Mouse (Mus musculus) lung, postnatal 0 days (tissue): ENCODE results near the gene Usp15. TPM values are rescaled to one million over a fixed set of nuclear protein-coding genes. Genes with fewer than 3 reads are reported as not detected.

Source experiments
- ATAC-seq: fragments of 200-750 bp; cut with Nextera tagmentation; 2 replicates; pipeline ENCODE4 v1.8.0; 2017; ENCODE audit warnings: moderate library complexity
- DNase-seq: peaks from one replicate; pipeline ENCODE4 v3.0.0-alpha.2; 2016; ENCODE audit warnings: low spot score
- H3K27ac ChIP-seq: fragments of 300-500 bp; sonication (generic); 2 replicates; pipeline ENCODE4 v1.5.1; 2014; ENCODE audit warnings: antibody characterized with exemption, mild to moderate bottlenecking, low read length, mixed read lengths
- H3K27me3 ChIP-seq: fragments of 300-500 bp; sonication (generic); replicated peaks from 2 replicates; pipeline ENCODE4 v1.6.1; 2014; ENCODE audit warnings: low read length, mixed read lengths; ENCODE audit not compliant: insufficient read depth
- H3K36me3 ChIP-seq: fragments of 300-500 bp; sonication (generic); 2 replicates; pipeline ENCODE4 v1.6.1; 2014; ENCODE audit warnings: low read length, mixed read lengths; ENCODE audit not compliant: insufficient read depth
- H3K4me1 ChIP-seq: fragments of 300-500 bp; sonication (generic); 2 replicates; pipeline ENCODE4 v1.6.1; 2014; ENCODE audit warnings: antibody characterized with exemption, low read depth, low read length, mixed read lengths; ENCODE audit not compliant: insufficient read depth
- H3K4me2 ChIP-seq: fragments of 300-500 bp; sonication (generic); replicated peaks from 2 replicates; pipeline ENCODE4 v1.6.1; 2014; ENCODE audit warnings: low read depth, mild to moderate bottlenecking, low read length, moderate library complexity, mixed read lengths
- H3K4me3 ChIP-seq: fragments of 300-500 bp; sonication (generic); 2 replicates; pipeline ENCODE4 v1.5.1; 2014; ENCODE audit warnings: low read depth, low read length
- H3K9ac ChIP-seq: fragments of 300-500 bp; sonication (generic); replicated peaks from 2 replicates; pipeline ENCODE4 v1.6.1; 2014; ENCODE audit warnings: low read depth, mild to moderate bottlenecking
- H3K9me3 ChIP-seq: fragments of 300-500 bp; sonication (generic); 2 replicates; pipeline ENCODE4 v1.6.1; 2016; ENCODE audit warnings: low read length, mixed read lengths
- CTCF ChIP-seq: IDR thresholded peaks from 2 replicates; pipeline ENCODE4 v1.5.1; 2016; ENCODE audit warnings: antibody characterized with exemption, mild to moderate bottlenecking
- EP300 ChIP-seq: IDR thresholded peaks from 2 replicates; pipeline ENCODE4 v1.6.1; 2016; ENCODE audit warnings: antibody characterized with exemption, mild to moderate bottlenecking, control low read depth
- WGBS: fragments of 180-500 bp; shearing (Covaris S2); extraction: QIAGEN DNeasy Blood & Tissue Kit; methylation state at CpG from one replicate; pipeline ENCODE4 v1.1.7; 2014; 5-methylcytosine and 5-hydroxymethylcytosine counted together
- polyA plus RNA-seq: library from polyadenylated mRNA; unstranded; fragments of >200 nt; fragmentation: Nextera tagmentation; extraction: Ambion mirVana; gene quantifications from 2 replicates; pipeline ENCODE4 v1.2.1, GENCODE M21; 2015

The Usp15 gene
- polyA plus RNA-seq, 1 experiment from 2014 or later = 48.2 TPM

DNA sequence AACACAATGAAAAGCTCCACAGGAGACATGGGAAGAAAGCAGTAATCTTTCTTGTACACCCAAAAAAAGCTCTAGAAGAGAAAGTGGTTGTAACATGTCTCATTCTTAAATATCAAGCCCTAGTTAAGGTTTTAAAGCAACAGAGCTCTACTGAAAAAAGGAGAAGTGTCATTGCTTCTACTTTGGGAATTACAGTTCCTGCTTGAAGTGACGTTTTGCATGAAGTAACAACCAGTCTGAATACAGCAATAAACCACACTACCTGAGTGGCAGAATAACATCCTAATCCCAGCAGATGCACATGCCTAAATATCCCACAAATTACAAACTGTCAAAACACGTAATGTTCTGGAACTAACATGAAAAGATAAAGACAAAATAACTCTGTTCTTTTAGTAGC is 50.4 kb downstream of the Usp15 start:
- Histone ChIP-seq H3K9ac (no peak overlapping the region), H3K9me3 (no peaks in the 10 kb centered on the region), H3K4me3 (no peak overlapping the region), H3K4me2 (no peak overlapping the region), H3K36me3 (no peaks in the 10 kb centered on the region), H3K27ac (no peak overlapping the region), H3K4me1 (no peaks in the 10 kb centered on the region), H3K27me3 (no peaks in the 10 kb centered on the region)
- TF ChIP-seq CTCF (no peak), EP300 (no peak)
- ATAC-seq (no peak), DNase-seq (no peak)
- 88% methylated on average over 2 of the region's 2 CpGs for WGBS

DNA sequence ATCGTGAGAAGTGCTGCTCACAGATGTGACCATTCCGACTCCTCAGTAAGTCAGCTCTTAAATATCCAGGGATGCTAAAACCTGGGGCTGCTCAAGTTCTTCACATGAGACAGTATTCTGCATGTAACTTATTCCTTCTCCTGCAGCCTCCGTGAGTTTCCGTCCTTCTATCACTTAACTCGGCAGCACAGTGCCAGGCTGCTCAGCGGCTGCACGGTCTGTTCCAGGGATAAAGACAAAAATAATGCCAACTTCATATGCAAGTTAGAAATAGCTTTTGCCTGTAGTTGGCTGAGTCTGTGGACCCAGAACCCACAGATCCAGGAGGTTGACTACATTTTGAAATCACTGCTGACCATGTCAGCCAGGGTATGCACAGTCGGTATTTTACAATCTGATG is 52.5 kb downstream of the Usp15 start:
- Histone ChIP-seq H3K4me1 (no peaks in the 10 kb centered on the region), H3K4me2 (no peak overlapping the region), H3K4me3 (no peak overlapping the region), H3K27me3 (no peaks in the 10 kb centered on the region), H3K9me3 (no peaks in the 10 kb centered on the region), H3K27ac (no peak overlapping the region), H3K9ac (no peak overlapping the region), H3K36me3 (no peaks in the 10 kb centered on the region)
- WGBS = 91% methylated on average over 8 of the region's 8 CpGs
- TF ChIP-seq EP300 (no peak), CTCF (no peak)
- ATAC-seq (no peak), DNase-seq (no peak)

DNA sequence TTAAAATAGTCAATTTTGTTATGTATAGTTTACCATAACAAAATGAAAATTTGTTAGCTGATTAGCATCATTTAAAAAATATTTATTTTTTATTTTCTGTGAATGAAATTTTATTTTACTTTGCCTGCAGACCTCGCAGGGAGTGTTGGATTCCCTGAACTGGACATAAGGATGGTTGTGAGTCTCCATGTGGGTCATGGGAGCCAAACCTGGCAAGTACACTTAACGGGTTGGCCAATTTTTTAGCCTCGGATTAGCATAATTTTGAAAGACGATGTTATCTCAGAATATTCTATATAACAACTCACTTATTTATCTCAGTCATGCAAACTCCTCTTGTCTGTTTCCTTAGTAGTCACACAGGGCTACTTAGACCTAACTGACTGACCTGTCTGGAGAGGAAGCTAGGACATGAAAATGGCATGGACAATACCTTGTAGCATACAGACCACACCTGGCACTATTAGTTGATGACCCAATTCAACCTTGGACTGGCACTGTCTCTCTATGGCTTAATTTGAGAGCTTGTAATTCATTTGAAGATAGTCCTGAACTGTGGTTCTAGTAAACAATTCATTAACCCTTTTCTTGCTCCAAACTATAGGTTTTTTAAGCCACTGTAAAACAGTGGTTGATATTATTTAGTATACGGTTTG is 54.3 kb downstream of the Usp15 start:
- no peaks in the 10 kb centered on the region for H3K36me3 ChIP-seq

DNA sequence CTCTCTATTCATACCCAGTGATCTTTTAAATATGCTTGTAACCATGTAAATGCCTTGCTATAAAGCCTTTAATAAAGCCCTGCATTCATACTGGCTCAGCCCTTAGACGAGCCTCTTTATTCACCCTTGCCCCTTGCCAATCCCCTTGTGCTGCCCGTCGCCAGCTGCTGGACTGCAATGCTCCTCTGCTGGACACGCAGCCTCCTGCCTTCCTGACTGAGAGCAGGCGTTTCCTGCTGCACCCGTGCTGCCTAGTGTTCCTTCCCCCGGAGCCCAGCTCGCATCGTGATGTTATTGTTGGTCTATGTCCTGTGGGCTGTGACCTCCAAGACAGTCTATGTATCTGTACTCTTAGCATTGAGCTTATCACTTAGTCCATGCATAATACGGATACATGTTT is 61.0 kb downstream of the Usp15 start:
- WGBS = 51% methylated on average over 10 of the region's 10 CpGs
- peak; percentile 25 for DNase-seq
- no peaks in the 10 kb centered on the region for H3K27me3 ChIP-seq
- TF ChIP-seq CTCF = no peak
- H3K27ac ChIP-seq = no peak overlapping the region
- no peaks in the 10 kb centered on the region for H3K9me3 ChIP-seq
- no peaks in the 10 kb centered on the region for H3K4me1 ChIP-seq
- H3K9ac ChIP-seq = no peak overlapping the region
- peak; percentile 58 for ATAC-seq
- no peaks in the 10 kb centered on the region for H3K36me3 ChIP-seq
- no peak overlapping the region for H3K4me3 ChIP-seq
- no peak overlapping the region for H3K4me2 ChIP-seq

More for the DNA sequence above, 54.3 kb downstream of the Usp15 start:
- H3K27me3 ChIP-seq = no peaks in the 10 kb centered on the region
- H3K27ac ChIP-seq = no peak overlapping the region
- H3K4me3 ChIP-seq = no peak overlapping the region
- DNase-seq (no peak), ATAC-seq (no peak)
- H3K4me1 ChIP-seq = no peaks in the 10 kb centered on the region
- no peak overlapping the region for H3K4me2 ChIP-seq
- 86% methylated on average over 5 of the region's 5 CpGs for WGBS
- no peak overlapping the region for H3K9ac ChIP-seq
- no peak for TF ChIP-seq CTCF
- no peak for TF ChIP-seq EP300
- no peaks in the 10 kb centered on the region for H3K9me3 ChIP-seq

DNA sequence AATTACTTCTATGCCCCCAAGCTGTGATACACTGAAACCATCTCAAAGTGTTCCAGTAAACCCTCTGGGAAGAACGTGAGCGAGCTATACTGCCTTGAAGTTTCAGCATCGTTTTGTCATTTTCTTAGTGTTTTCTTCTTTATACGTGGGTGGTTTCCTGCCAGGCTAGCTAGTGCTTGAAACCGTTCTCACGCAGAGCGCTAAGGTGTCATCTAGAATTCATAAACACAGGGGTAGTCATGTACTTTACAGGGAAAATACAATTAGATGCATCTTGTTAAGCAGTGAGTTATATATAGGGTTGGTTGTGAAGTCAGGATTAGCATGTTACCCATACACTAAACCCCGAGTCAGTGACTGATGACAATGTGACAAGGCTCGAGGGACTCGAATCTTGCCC is 65.3 kb downstream of the Usp15 start:
- no peak overlapping the region for H3K9ac ChIP-seq
- H3K36me3 ChIP-seq = peaks cover 20% of the 10 kb centered on the region
- no peak overlapping the region for H3K4me2 ChIP-seq
- H3K27me3 ChIP-seq = no peaks in the 10 kb centered on the region
- no peaks in the 10 kb centered on the region for H3K4me1 ChIP-seq
- H3K27ac ChIP-seq = no peak overlapping the region
- no peaks in the 10 kb centered on the region for H3K9me3 ChIP-seq
- DNase-seq (no peak), ATAC-seq (no peak)
- no peak overlapping the region for H3K4me3 ChIP-seq
- 91% methylated on average over 10 of the region's 10 CpGs for WGBS
- TF ChIP-seq EP300 (no peak), CTCF (no peak)

DNA sequence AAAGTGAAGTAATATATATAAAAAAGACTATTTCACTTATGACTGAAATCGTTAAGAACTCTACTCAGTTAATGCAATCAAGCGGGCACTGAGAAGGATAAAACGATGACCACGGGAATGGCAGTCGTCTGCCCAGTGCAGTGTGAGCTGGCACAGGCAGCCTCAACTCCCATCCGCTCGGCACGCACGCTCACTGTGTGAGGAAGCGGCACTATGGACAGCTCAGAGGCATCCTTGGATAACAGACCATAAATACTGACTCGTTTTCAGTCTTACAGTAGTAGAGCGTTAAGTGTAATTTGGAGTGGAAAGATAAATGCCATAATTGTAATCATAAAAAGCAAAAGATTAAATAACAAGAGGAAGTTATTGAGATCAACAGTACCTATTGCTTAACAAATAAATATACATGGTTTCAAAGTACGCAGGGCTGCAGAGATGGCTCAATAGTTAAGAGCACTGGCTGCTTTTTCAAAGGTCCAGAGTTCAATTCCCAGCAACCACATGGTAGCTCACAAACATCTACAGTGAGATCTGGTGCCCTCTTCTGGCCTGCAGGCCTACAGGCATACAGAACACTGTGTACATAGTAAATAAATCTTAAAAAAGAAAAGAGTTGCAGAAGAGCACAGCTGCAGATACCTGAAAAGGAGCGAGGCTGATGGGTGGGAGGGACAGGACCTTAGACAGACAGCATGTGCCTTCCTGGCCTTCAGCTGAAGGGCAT is 76.0 kb downstream of the Usp15 start:
- Histone ChIP-seq H3K27ac (no peak overlapping the region), H3K4me1 (no peaks in the 10 kb centered on the region), H3K4me2 (no peak overlapping the region), H3K36me3 (peaks cover 37% of the 10 kb centered on the region; the same call in 1 of the 2 replicates), H3K9me3 (no peaks in the 10 kb centered on the region), H3K4me3 (no peak overlapping the region), H3K27me3 (no peaks in the 10 kb centered on the region), H3K9ac (no peak overlapping the region)
- DNase-seq = no peak
- TF ChIP-seq EP300 = no peak
- peak; percentile 35 for TF ChIP-seq CTCF
- ATAC-seq = no peak
- 91% methylated on average over 14 of the region's 14 CpGs for WGBS
